Mouse (Mus musculus) midbrain, embryonic 11.5 days (tissue): ENCODE measurements at regions not wholly inside any gene's neighbourhood (a gene's known extent, or its start where the extent isn't known, plus 50 kb on each side); places are given as distances from the start of the nearest gene placed in this dataset.

Experiments used
- ATAC-seq: fragments of 200-750 bp; cut with Nextera tagmentation; 2 replicates; pipeline ENCODE4 v1.8.0; 2017; ENCODE audit warnings: moderate TSS enrichment, moderate library complexity; ENCODE audit not compliant: low FRiP score
- DNase-seq: peaks from one replicate; pipeline ENCODE4 v3.0.0; 2015; ENCODE audit warnings: low spot score; ENCODE audit errors: missing footprints
- H3K27ac ChIP-seq: fragments of 300-500 bp; sonication (generic); 2 replicates; pipeline ENCODE4 v1.5.1; 2014; ENCODE audit warnings: low read depth, low read length
- H3K27me3 ChIP-seq: fragments of 300-500 bp; sonication (generic); 2 replicates; pipeline ENCODE4 v1.6.1; 2014; ENCODE audit warnings: mild to moderate bottlenecking, low read length, moderate library complexity, mixed read lengths; ENCODE audit not compliant: control insufficient read depth, insufficient read depth
- H3K36me3 ChIP-seq: fragments of 300-500 bp; sonication (generic); 2 replicates; pipeline ENCODE4 v1.6.1; 2014; ENCODE audit warnings: mild to moderate bottlenecking, low read length, moderate library complexity, mixed read lengths; ENCODE audit not compliant: control insufficient read depth, insufficient read depth
- H3K4me1 ChIP-seq: fragments of 300-500 bp; sonication (generic); 2 replicates; pipeline ENCODE4 v1.6.1; 2014; ENCODE audit warnings: low read length; ENCODE audit not compliant: control insufficient read depth, insufficient read depth
- H3K4me2 ChIP-seq: fragments of 300-500 bp; sonication (generic); 2 replicates; pipeline ENCODE4 v1.6.1; 2014; ENCODE audit warnings: mild to moderate bottlenecking, moderate library complexity
- H3K4me3 ChIP-seq: fragments of 300-500 bp; sonication (generic); 2 replicates; pipeline ENCODE4 v1.5.1; 2014; ENCODE audit warnings: low read depth, low read length
- H3K9ac ChIP-seq: fragments of 300-500 bp; sonication (generic); 2 replicates; pipeline ENCODE4 v1.6.1; 2014; ENCODE audit warnings: low read length
- H3K9me3 ChIP-seq: fragments of 300-500 bp; sonication (generic); 2 replicates; pipeline ENCODE4 v1.6.1; 2016; ENCODE audit warnings: low read length; ENCODE audit not compliant: control insufficient read depth
- WGBS: fragments of 180-500 bp; shearing (Covaris S2); extraction: QIAGEN DNeasy Blood & Tissue Kit; methylation state at CpG from one replicate; pipeline ENCODE4 v1.1.7; 2014; 5-methylcytosine and 5-hydroxymethylcytosine counted together

DNA sequence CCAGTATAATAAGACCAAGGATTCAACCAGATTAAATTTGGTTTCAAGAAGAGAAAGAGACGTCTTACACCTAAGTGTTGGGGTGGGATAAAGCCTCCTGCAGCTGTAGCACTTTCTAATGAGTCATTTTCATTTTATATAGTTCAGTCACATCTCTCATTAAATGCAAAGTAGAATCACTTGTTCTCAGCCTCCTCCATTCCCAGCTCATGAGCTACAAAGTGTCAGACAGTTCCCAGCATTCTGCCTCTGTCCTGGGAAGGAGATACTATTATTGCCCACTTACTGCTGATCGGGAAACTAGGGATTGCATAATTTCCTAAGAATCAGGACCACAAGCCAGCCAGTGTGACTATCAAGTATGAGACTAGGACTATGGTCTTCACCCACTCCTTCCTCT is 158.9 kb downstream of the Tph2 start:
- no peak overlapping the region for H3K9ac ChIP-seq
- H3K4me3 ChIP-seq, result no peak overlapping the region
- no peak overlapping the region for H3K4me2 ChIP-seq
- DNase-seq, result no peak
- H3K36me3 ChIP-seq, result no peaks in the 10 kb centered on the region
- H3K27ac ChIP-seq, result no peak overlapping the region
- WGBS, result 81% methylated on average over 2 of the region's 2 CpGs
- no peaks in the 10 kb centered on the region for H3K27me3 ChIP-seq
- H3K9me3 ChIP-seq, result no peaks in the 10 kb centered on the region
- H3K4me1 ChIP-seq, result no peaks in the 10 kb centered on the region
- no peak for ATAC-seq

DNA sequence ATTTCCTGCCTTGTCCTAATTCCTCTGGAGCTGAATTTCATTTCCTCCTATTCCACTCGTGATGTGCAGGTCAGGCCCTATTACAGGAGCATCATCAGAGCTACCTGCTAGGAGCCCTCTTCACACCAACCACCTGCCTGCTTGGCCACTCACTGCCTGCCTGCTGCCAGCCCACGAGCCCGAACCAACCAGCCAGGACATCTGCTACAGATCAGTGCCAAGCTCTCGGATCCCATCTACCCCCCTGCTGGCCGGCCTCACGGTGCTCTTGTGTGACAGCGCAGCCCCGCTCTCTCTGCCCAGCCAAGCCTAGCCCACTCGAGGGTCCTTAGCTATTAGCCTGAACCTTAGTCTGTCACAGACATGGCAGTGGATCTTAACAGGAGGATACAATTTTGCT is 165.4 kb downstream of the Tph2 start:
- no peaks in the 10 kb centered on the region for H3K4me1 ChIP-seq
- H3K9me3 ChIP-seq, result no peaks in the 10 kb centered on the region
- WGBS, result 65% methylated on average over 9 of the region's 9 CpGs
- no peak for DNase-seq
- H3K4me3 ChIP-seq, result no peak overlapping the region
- no peaks in the 10 kb centered on the region for H3K36me3 ChIP-seq
- no peak for ATAC-seq
- H3K27me3 ChIP-seq, result no peaks in the 10 kb centered on the region
- no peak overlapping the region for H3K4me2 ChIP-seq
- H3K27ac ChIP-seq, result no peak overlapping the region
- H3K9ac ChIP-seq, result no peak overlapping the region

DNA sequence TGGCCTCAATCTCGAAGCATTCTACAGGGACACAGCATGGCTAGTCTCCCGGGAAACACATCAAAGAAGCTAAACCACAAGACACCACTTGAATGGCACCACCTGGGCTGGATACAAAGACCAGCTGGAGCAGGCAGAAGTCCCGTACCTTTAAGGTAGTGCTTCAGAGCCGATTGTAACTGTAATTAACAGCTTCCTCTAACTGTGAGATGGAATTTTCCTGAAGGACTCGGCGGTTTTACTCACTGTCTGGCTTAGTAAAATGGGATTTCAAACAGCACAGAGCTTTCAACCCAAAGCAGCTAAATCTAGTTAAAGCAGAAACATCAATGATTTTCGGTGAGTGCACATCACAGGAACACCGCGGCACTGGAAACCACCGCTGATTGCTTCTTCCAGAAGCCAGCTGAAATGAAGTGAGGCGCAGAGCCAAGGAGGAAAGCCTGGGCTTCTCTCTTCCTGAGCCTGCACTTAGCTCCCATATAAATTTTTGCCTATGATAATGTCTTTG is 171.3 kb downstream of the Tph2 start:
- Histone ChIP-seq H3K27ac (no peak overlapping the region; the same call in 1 of the 2 replicates), H3K9ac (no peak overlapping the region), H3K27me3 (no peaks in the 10 kb centered on the region), H3K4me1 (peaks cover 3% of the 10 kb centered on the region; the same call in 1 of the 2 replicates), H3K9me3 (no peaks in the 10 kb centered on the region), H3K4me3 (no peak overlapping the region), H3K4me2 (peak overlapping the region; percentile 16; the same call in 1 of the 2 replicates), H3K36me3 (no peaks in the 10 kb centered on the region)
- DNase-seq (peak; percentile 88), ATAC-seq (peak; percentile 41)
- WGBS, result 19% methylated on average over 11 of the region's 11 CpGs

DNA sequence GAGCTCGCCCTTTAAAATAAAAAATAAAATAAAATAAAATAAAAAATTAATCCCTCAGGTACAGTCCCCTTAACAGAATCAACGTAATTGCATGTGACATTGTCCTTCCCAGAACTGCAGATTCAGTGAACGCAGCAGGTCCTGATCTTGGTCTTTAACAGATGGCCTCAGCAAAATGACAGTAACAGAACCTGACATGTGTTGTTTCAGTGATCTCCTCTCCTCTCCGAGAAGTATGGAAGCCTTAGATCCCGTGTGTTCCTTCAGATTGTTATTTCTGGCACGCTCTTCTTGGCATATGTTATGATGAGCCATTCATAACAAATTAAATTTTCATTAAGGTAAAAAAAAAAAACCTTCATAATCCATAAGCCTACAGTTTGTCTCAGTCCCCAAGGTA is 171.9 kb downstream of the Tph2 start:
- 68% methylated on average over 6 of the region's 6 CpGs for WGBS
- peak; percentile 34; the same call in 1 of the 2 replicates for ATAC-seq
- DNase-seq, result no peak
- peaks cover 3% of the 10 kb centered on the region; the same call in 1 of the 2 replicates for H3K4me1 ChIP-seq
- no peak overlapping the region for H3K4me2 ChIP-seq
- H3K4me3 ChIP-seq, result no peak overlapping the region
- no peak overlapping the region for H3K27ac ChIP-seq
- no peak overlapping the region for H3K9ac ChIP-seq
- no peaks in the 10 kb centered on the region for H3K9me3 ChIP-seq
- no peaks in the 10 kb centered on the region for H3K36me3 ChIP-seq
- no peaks in the 10 kb centered on the region for H3K27me3 ChIP-seq

DNA sequence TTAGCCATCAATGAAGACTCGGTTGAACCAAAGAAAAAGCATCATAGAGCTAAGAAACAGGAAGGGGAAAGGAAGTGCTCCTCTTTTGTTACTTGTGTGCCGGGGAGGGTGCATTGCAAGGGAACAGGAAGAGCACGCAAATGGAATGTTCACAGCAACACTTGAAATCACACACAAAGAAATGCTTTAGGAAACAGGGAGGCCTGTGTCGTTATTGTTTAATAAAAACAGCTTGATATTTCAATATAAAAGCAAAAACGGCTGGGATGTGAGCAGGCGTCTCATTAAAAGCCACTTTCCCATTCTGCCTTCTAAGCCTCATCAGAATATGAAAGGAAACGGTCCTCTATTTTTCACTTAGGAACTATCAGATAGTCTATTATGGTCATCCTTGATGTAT is 172.5 kb downstream of the Tph2 start:
- WGBS, result 58% methylated on average over 7 of the region's 7 CpGs
- no peak overlapping the region; the same call in 1 of the 2 replicates for H3K27ac ChIP-seq
- ATAC-seq, result no peak

DNA sequence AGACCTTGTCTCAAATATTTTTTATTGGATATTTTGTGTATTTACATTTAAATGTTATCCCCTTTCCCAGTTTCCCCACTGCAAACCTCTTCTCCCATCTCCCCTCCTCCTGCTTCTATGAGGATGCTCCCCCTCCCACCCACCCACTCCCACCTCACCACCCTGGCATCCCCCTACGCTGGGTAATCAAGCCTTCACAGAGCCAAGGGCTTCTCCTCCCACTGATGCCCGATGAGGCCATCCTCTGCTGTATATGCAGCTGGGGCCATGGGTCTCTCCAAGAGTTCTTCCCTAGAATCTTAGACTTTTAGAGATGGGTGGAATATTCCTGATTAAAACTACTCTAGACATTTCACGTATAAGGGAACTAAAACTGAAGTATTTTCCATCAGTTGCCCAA is 172.9 kb downstream of the Tph2 start:
- no peak for DNase-seq
- H3K27me3 ChIP-seq, result no peaks in the 10 kb centered on the region
- no peak overlapping the region for H3K9ac ChIP-seq
- 85% methylated on average over 3 of the region's 3 CpGs for WGBS
- H3K9me3 ChIP-seq, result no peaks in the 10 kb centered on the region
- H3K4me3 ChIP-seq, result no peak overlapping the region
- no peak overlapping the region for H3K27ac ChIP-seq
- H3K4me2 ChIP-seq, result no peak overlapping the region
- no peak for ATAC-seq
- no peaks in the 10 kb centered on the region for H3K36me3 ChIP-seq
- H3K4me1 ChIP-seq, result peaks cover 3% of the 10 kb centered on the region; the same call in 1 of the 2 replicates

More for the DNA sequence above, 172.5 kb downstream of the Tph2 start:
- Histone ChIP-seq H3K36me3 (no peaks in the 10 kb centered on the region), H3K9me3 (no peaks in the 10 kb centered on the region), H3K9ac (no peak overlapping the region), H3K27me3 (no peaks in the 10 kb centered on the region), H3K4me3 (no peak overlapping the region), H3K4me1 (peaks cover 3% of the 10 kb centered on the region; the same call in 1 of the 2 replicates), H3K4me2 (no peak overlapping the region)
- DNase-seq, result no peak

DNA sequence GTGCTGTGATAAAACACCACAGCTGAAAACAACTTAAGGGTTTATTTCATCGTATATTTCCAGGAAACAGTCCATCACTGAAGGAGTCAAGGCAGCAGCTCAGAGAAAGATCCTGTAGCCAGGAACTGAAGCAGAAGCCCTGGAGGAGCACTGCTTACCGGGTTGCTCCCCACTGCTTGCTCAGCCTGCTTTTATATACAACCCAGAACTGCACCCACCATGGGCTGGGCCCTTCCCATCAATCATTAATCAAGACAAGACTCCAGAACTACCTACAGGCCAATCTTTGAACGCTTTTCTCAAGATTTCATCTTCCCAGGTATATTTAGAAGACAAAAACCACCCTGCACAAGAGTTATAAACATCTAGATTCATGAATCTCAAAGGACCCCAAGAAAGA is 188.4 kb downstream of the Tph2 start:
- H3K4me3 ChIP-seq, result no peak overlapping the region
- ATAC-seq, result no peak

DNA sequence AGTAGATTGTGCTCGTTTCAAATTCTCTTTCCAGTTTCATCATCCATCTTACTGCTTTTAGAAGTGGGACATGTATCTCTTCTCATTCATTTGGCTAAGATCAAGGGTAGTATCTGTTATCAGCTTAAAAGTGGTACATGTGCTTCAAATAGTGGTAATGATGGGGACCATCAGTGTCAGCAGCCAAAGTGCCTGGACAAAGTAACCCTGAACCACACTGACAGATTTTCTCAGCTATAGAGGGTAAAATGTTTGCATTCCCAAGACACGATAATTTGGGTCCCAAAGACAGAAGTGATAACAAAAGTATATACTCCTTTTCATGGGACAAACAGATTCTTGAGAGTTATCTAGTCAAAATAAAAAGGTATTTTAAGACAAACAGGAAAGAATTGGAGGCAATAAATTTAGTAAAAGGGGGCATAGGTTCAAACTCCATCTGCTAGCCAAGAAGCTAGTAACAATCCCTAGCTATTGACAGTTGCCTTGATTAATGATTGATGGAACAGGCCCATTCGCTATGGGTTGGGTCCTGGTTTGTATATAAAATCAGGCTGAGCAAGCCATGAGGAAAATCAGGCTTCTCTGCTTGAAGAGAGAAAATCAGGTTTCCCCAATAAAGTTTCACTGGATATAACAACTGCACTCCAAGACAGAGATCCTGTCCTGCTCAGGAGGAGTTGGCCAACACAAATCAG is 189.5 kb downstream of the Tph2 start:
- Histone ChIP-seq H3K9me3 (no peaks in the 10 kb centered on the region), H3K27ac (no peak overlapping the region), H3K4me1 (no peaks in the 10 kb centered on the region), H3K9ac (no peak overlapping the region), H3K4me3 (no peak overlapping the region), H3K27me3 (no peaks in the 10 kb centered on the region), H3K36me3 (no peaks in the 10 kb centered on the region), H3K4me2 (no peak overlapping the region)
- WGBS, result 89% methylated on average over 3 of the region's 3 CpGs
- DNase-seq (no peak), ATAC-seq (no peak)

More for the DNA sequence above, 188.4 kb downstream of the Tph2 start:
- no peak overlapping the region for H3K9ac ChIP-seq
- H3K4me2 ChIP-seq, result no peak overlapping the region
- DNase-seq, result no peak
- H3K27me3 ChIP-seq, result no peaks in the 10 kb centered on the region
- H3K4me1 ChIP-seq, result no peaks in the 10 kb centered on the region
- WGBS, result 78% methylated on average over 3 of the region's 3 CpGs
- H3K27ac ChIP-seq, result no peak overlapping the region
- H3K36me3 ChIP-seq, result no peaks in the 10 kb centered on the region
- H3K9me3 ChIP-seq, result no peaks in the 10 kb centered on the region

DNA sequence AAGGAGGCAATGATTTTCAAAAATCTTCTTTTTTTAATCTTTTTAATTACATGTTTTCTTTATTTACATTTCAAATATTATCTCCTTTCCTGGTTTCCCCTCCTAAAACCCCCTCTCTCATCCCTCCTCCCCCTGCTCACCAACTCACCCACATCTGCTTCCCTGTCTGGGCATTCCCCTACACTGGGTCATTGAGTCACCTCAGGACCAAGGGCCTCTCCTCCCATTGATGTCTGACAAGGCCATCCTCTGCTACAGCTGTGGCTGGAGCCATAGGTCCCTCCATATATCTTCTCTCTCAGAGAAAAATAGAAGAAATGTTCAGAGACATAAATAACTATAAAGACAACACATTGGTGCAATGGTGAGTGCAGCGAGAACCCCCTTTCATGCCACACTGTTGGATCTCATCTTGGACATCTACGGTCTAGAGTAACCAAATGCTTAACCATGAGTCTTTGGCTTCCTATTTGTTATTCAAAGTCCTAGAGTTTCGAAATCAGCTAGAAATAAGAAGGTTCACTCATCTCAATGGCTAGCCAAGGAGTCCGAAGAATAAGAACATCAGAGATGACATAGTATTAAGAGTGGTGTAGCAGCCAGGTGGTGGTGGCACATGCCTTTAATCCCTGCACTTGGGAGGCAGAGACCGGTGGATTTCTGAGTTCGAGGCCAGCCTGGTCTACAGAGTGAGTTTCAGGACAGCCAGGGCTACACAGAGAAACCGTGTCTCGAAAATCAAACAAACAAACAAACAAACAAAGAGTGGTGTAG is 186.5 kb upstream of the Trhde start:
- ATAC-seq, result no peak
- Histone ChIP-seq H3K9ac (no peak overlapping the region), H3K4me1 (no peaks in the 10 kb centered on the region), H3K4me3 (no peak overlapping the region), H3K36me3 (no peaks in the 10 kb centered on the region), H3K27ac (no peak overlapping the region), H3K9me3 (no peaks in the 10 kb centered on the region), H3K27me3 (no peaks in the 10 kb centered on the region), H3K4me2 (no peak overlapping the region)
- 90% methylated on average over 8 of the region's 8 CpGs for WGBS
- DNase-seq, result no peak
